Mouse (Mus musculus) heart, postnatal 0 days (tissue): ENCODE data around the gene Ubr3.

ENCODE experiments used
- CTCF ChIP-seq: IDR thresholded peaks from 2 replicates; pipeline ENCODE4 v1.5.1; 2016; ENCODE audit warnings: antibody characterized with exemption, control low read depth, low read depth
- EP300 ChIP-seq: IDR thresholded peaks from 2 replicates; pipeline ENCODE4 v1.6.1; 2016; ENCODE audit warnings: antibody characterized with exemption, low read depth

DNA sequence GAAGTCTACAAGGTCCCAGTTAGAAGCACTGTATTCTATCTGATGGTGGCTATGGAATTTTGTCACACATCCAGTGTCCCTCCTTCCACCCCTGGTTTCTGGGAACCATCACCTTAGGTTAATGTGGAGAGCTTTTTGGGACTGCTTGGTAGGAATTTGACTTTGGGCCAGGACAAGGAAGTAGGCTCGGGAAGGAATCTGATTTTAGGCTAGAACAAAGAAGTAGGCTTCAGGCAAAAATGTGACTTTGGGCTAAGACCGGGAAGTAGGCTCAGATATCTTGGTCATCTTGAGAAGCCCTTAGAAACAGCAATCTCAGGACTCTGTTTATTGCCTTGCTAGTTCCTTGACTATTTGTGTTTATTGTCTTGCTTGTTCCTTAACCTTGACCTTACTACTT is 8.1 kb upstream of the Ubr3 start:
- TF ChIP-seq CTCF (no peak), EP300 (no peak)
